Mouse (Mus musculus) c-Kit-positive CD71-negative TER-119-negative erythroid progenitor cells, embryonic 14.5 days (primary cell): ENCODE measurements around the gene Bola3.
"Not testable (repeated sequence)": the region's sequence is repeated elsewhere in the genome, so short reads cannot be mapped to it uniquely, and the experiment has no call there.

Experiments used
- DNase-seq: peaks from one replicate; pipeline ENCODE4 v3.0.0-alpha.2; 2013; ENCODE audit warnings: low read depth

Bola3 gene

GRCm38 (mm10) chr6:83348873-83349272 lies at the start of gene Bola3:
TSS of gene Bola3 (plus strand) at chr6:83349147.
- DNase-seq = no peak

DNA sequence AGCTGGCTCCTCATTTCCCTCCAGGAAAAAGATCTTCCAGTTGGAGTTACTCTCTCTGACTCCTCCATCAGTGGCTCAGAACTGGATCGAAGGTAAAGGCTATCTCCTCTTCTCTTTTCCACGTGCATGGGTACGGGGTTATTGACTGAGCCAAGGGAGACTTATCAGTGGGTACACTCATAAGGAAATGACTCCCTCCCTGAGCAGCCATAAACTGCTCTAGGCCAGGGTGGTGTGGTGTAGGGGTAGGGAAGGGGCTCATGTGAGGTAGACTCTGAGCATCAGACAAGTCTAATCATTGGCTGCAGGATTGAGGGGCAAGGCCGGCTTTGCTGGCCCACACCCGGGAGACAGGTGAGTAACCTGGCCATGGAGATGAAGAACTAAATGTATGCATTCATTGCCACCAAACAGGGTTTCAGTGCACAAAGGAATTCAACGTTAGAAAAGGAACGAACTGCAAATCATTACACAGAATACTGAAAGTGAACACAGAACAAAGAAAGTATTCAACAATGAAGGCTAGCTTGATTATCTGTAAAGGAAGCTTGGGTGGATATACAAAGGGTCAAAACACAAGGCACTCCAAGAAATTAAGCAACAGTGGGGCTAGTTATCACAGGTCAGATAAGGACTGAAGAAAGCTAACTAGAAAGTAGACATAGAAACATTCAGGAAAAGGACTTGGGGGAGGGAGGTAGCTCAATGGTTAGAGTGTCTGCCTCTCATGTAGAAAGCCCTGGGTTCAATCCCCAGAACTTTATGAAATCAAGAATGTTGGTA lies 48.3 kb upstream of the Bola3 start:
- no peak for DNase-seq

GRCm38 (mm10) chr6:83301294-83301693 lies 47.7 kb upstream of the Bola3 start:
- no peak for DNase-seq

GRCm38 (mm10) chr6:83302264-83302663 lies 46.7 kb upstream of the Bola3 start:
- no peak for DNase-seq

DNA sequence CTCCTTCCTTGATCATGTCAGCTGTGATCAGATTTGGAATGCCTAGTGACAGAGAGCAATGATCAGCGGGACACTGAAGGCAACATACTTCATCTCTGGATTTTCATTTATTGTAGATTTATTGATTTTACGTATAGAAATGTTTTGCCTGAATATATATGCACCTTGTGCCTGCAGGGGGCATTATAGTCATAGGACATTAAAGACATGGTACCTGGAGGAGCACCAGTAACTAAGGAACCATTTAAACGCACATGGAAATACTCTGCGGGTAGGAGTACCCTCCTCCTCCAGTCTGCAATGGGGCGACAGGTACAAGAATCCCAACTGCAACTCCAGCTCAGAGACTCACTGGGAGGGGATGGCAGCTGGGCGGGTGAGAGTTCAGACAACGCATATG lies 39.9 kb upstream of the Bola3 start:
- DNase-seq = no peak

DNA sequence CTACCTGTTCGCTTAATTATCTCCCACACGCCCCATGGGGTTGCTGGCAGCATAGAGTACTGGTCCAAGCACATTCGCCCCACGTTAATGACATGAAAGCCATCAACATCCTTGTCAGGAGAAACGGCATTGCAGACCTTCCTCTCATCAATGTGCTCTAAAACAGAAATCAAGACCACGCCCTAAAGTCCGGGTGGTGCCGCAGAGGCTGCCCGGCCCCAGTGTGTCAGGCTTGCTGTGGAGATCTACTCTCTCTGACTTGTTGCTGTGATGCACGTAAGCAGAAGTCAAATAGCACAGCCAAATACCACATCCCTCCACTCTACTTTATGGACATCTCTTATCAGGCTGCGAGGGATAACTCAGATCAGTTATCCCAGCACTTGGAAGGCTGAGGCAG lies 37.7 kb upstream of the Bola3 start:
- no peak for DNase-seq

- no peak for DNase-seq
These were observed 36.9 kb upstream of the Bola3 start for GRCm38 (mm10) chr6:83312021-83312420.

GRCm38 (mm10) chr6:83312514-83312913 lies 36.4 kb upstream of the Bola3 start:
- DNase-seq = no peak

- no peak for DNase-seq
These were observed 33.7 kb upstream of the Bola3 start for GRCm38 (mm10) chr6:83315293-83315692.

- DNase-seq = no peak
These were observed 32.9 kb upstream of the Bola3 start for GRCm38 (mm10) chr6:83316022-83316421.

DNA sequence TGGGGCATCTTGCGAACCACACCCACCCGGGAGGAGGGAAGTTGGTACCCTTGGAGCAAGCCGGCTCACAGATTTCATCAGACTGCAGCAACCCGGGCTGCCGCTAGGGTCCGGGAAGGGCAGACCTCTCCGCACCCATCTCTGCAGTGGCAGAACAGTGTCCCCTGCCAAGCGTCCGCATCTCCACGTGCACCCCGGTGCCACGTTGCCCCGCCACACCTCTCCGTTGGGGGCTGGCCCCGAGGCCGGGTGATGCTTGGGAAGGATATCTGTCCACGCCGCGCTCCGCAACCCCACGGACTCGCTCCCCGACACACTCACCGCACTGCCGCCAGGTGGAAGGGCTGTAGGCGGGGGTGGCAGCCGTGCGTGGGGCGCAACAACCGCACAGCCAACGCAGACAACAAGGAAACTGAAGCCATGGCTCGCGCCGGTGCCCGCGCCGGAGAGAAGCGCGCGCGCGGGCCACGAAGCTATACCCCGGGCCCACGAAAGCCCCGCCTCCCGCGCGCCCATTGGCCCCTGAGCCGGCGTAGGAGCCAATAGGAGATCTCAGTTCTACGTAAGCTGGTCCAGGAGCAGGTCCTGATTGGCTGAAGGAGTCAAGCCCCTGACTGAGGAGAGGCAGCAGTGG lies 31.7 kb upstream of the Bola3 start:
- peak; percentile 79 for DNase-seq

- no peak for DNase-seq
These were observed 27.0 kb upstream of the Bola3 start for GRCm38 (mm10) chr6:83321927-83322326.

GRCm38 (mm10) chr6:83322794-83323193 lies 26.2 kb upstream of the Bola3 start:
- no peak for DNase-seq

GRCm38 (mm10) chr6:83323652-83324419 lies 25.1 kb upstream of the Bola3 start:
- peak; percentile 49 for DNase-seq

DNA sequence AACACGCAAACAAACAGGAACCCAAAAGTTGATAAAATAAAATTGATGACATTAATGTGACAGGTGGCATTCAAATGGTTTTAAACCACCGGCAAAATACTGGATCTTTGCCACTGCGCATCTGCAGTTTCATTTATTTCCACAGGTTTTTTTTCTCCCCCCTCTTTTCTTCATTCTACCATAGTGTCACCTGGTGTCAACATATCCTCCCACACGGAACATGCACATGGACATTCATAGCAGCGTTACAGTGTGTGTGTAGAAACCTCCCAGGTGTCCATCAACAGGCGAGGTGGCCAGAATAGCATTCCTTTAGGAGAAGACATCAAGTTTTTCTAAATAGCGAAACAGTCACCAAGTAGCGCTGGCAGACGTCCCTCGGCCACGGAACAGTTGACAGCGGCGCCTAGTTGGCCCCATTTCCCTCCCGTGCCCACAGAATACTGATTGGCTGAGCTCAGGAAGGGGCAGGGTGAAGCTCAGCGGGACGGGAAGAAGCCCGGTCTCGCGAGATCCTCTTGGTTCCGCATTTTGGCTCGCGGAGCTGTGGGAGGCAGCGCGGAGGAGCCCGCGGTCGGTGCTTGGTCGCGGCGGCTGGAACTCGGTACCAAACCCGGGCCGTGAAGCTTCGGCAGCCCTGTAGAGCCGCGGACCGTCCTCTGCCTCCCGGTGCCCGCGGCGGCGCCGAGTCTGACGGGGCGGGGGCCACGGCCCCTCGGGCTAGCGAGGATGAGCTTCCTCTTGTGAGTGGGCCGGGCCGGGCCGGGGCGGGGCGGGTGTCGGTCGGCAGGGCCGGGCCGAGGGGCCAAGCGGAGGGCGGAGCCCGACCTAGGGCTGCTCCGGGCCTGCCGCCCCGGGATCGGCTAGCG lies 23.2 kb upstream of the Bola3 start, which contains the start of the genes Mthfd2 and Mob1a:
TSS of gene Mthfd2 (minus strand) at position 384 of the 869 bp plus-strand sequence.
TSS of gene Mob1a (plus strand) at position 492 of the 869 bp plus-strand sequence.
- DNase-seq = peak; percentile 93

- no peak for DNase-seq
These were observed 22.6 kb upstream of the Bola3 start for GRCm38 (mm10) chr6:83326394-83326736.

GRCm38 (mm10) chr6:83326761-83327160 lies 22.2 kb upstream of the Bola3 start:
- DNase-seq = no peak

GRCm38 (mm10) chr6:83327591-83328190 lies 21.3 kb upstream of the Bola3 start:
- no peak for DNase-seq

DNA sequence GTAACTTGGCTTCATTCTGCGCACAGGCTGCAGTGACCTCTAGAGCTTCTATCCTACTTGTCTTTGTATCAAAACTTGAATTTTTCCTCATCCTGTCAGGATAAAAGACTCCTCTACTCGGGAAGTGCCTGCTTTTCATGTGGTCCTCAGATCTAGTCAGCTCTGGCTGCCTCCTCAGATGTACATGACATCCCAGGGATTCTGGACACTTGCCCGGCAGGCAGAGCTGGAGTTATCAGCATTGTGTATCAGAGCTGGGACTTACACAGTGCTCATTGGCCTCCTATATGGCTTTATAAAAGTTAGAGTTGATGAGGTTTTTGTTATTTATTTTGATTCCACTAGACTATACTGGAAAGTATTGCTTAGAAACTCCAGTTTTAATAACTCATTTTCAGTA lies 7.6 kb upstream of the Bola3 start:
- no peak for DNase-seq

- no peak for DNase-seq
These were observed 6.0 kb upstream of the Bola3 start for GRCm38 (mm10) chr6:83342957-83343356.

- DNase-seq = not testable (repeated sequence)
These were observed 3.7 kb upstream of the Bola3 start for GRCm38 (mm10) chr6:83345285-83345684.
